Mouse (Mus musculus): ENCODE data around the gene Sap18b. TPM values are rescaled to one million over a fixed set of nuclear protein-coding genes. Genes with fewer than 3 reads are reported as not detected.

The Sap18b gene
- total RNA-seq, 1 experiment = 109 TPM

DNA sequence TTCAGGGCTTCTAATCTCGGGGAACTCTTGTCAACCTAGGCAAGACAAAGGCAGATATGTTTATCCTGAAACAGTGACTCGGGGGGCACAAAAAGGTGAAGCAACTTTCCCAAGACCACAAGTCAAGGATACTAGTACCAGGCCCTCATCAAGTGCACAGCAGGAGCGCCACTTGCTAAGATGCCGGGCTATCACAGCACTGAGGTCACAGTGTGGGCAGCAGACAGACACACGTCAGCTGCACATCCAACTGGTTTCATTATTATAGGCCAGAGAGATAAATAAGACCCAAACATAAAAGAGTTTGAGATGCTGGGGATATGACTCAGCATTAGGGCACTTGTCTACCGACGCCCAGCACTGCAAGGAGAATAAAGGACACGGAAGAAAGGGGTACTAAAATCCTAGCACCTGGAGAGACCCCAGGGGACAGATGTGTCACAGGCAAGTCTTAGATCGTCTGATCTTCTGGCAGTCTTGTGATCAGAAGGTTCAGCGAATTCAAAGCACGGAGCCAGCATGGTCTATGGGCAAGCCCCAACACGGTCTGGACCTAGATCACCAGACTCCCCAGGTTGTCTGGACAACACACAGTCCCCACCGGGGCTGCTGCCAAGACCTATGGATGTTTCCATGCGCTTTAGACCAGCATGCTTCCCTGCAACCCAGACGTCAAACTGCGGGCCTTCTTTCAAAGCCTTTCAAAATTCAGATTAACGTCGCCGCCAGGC is 23.8 kb downstream of the Sap18b start:
- peaks cover 4 to 15% of the 10 kb centered on the region in 2 experiments; a peak in 3 of 4 replicates for H3K4me1 ChIP-seq (ENCODE audit: control insufficient read depth in 2 of 2, insufficient read depth in 2 of 2, low read length in 2 of 2, poor library complexity in 1 of 2)
- in situ Hi-C loops (cut with MboI; ENCODE audit: low sequenced_read_pairs in 2 of 2, unreplicated experiment in 2 of 2) = no loop called here
- H3K27ac ChIP-seq (ENCODE audit: insufficient read depth, low read depth, low read length, poor library complexity, severe bottlenecking) = 0 out of 2 replicates have a peak overlapping the region, but pooled peaks have one; percentile 13
- TF ChIP-seq HCFC1 (IDR thresholded peaks at IDR 0.05; ENCODE audit: borderline replicate concordance, insufficient read depth, low read length) (no peak), MAFK (IDR thresholded peaks at IDR 0.05; ENCODE audit: insufficient read depth, low read depth, low read length) (peak; percentile 35; the same call in 1 of the 2 replicates)
- peak overlapping the region; percentile 50; the same call in 1 of the 2 replicates for H3K9ac ChIP-seq (ENCODE audit: insufficient read depth, low read depth, low read length, poor library complexity, severe bottlenecking)
- no peaks in the 10 kb centered on the region for H3K9me3 ChIP-seq (ENCODE audit: control insufficient read depth, insufficient read depth, low read depth, low read length)
- H3K36me3 ChIP-seq (ENCODE audit: control insufficient read depth, insufficient read depth, low read length, poor library complexity, severe bottlenecking) = peaks cover 12% of the 10 kb centered on the region; the same call in 1 of the 2 replicates
- peak overlapping the region; percentile 8 to 9 for H3K4me3 ChIP-seq (ENCODE audit: insufficient read depth in 1 of 2, low read depth in 1 of 2, low read length in 2 of 2, poor library complexity in 1 of 2, severe bottlenecking in 1 of 2)
- DNase-seq (ENCODE audit: low read depth, low spot score) = no peak

DNA sequence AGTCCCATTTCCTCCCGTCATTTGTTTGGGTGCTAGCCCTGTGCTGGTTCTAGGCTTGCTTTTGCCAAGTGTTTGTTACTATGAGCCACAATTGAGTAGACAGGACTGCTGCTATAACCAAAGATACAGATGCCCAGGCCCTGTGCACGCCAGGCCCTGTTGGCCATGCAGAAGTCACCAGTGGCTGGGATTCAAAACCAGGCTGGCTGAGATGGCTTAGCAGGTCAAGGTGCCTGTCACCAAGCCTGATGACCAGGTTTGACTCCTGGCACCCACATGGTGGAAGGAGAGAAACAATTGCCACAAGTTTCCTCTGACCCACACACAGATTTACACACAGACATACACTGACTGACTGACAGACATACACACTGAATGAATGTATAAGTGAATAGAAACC is 25.2 kb downstream of the Sap18b start:
- TF ChIP-seq HCFC1 (IDR thresholded peaks at IDR 0.05; ENCODE audit: borderline replicate concordance, insufficient read depth, low read length) (no peak), ZNF384 (IDR thresholded peaks at IDR 0.05; ENCODE audit: low read depth, low read length) (no peak), MAFK (IDR thresholded peaks at IDR 0.05; ENCODE audit: insufficient read depth, low read depth, low read length) (no peak)
- Histone ChIP-seq H3K4me1 (ENCODE audit: control insufficient read depth in 2 of 2, insufficient read depth in 2 of 2, low read length in 2 of 2, poor library complexity in 1 of 2) (peaks cover 4 to 15% of the 10 kb centered on the region in 2 experiments; a peak in 3 of 4 replicates), H3K9ac (ENCODE audit: insufficient read depth, low read depth, low read length, poor library complexity, severe bottlenecking) (no peak overlapping the region), H3K36me3 (ENCODE audit: control insufficient read depth, insufficient read depth, low read length, poor library complexity, severe bottlenecking) (peaks cover 8% of the 10 kb centered on the region; the same call in 1 of the 2 replicates), H3K4me3 (ENCODE audit: insufficient read depth in 1 of 2, low read depth in 1 of 2, low read length in 2 of 2, poor library complexity in 1 of 2, severe bottlenecking in 1 of 2) (no peak overlapping the region), H3K9me3 (ENCODE audit: control insufficient read depth, insufficient read depth, low read depth, low read length) (no peaks in the 10 kb centered on the region), H3K27ac (ENCODE audit: insufficient read depth, low read depth, low read length, poor library complexity, severe bottlenecking) (no peak overlapping the region)
- no peak for DNase-seq (ENCODE audit: low read depth, low spot score)
- in situ Hi-C loops (cut with MboI; ENCODE audit: low sequenced_read_pairs in 2 of 2, unreplicated experiment in 2 of 2) = no loop called here

DNA sequence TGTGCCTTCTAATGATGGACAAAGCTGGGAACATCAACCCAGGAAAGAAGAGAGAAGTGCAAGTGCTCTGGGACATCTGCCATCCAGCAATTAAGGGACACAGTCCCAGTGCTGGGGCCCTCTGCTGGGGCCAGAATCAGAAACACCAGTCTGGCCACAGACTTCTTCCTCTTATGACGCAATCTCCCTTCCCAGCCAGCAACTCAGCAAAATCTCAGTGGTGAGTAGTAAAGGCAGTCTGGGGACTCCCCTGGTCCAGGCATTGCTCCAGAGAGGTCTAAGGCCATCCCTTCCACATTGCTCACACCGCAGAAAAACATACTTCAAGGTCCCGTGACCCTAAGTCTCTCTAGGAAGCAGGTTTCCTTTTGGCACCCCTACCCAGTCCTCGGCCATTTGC is 27.1 kb downstream of the Sap18b start:
- Histone ChIP-seq H3K9ac (ENCODE audit: insufficient read depth, low read depth, low read length, poor library complexity, severe bottlenecking) (peak overlapping the region; percentile 82), H3K36me3 (ENCODE audit: control insufficient read depth, insufficient read depth, low read length, poor library complexity, severe bottlenecking) (peaks cover 6% of the 10 kb centered on the region; the same call in 1 of the 2 replicates), H3K4me3 (ENCODE audit: insufficient read depth in 1 of 2, low read depth in 1 of 2, low read length in 2 of 2, poor library complexity in 1 of 2, severe bottlenecking in 1 of 2) (peak overlapping the region; percentile 72 to 74), H3K27ac (ENCODE audit: insufficient read depth, low read depth, low read length, poor library complexity, severe bottlenecking) (peak overlapping the region; percentile 40; the same call in 1 of the 2 replicates), H3K9me3 (ENCODE audit: control insufficient read depth, insufficient read depth, low read depth, low read length) (no peaks in the 10 kb centered on the region), H3K4me1 (ENCODE audit: control insufficient read depth in 2 of 2, insufficient read depth in 2 of 2, low read length in 2 of 2, poor library complexity in 1 of 2) (peaks cover 4 to 7% of the 10 kb centered on the region in 2 experiments; a peak in 3 of 4 replicates)
- DNase-seq (ENCODE audit: low read depth, low spot score) = no peak
- TF ChIP-seq ZNF384 (IDR thresholded peaks at IDR 0.05; ENCODE audit: low read depth, low read length) = no peak
- TF ChIP-seq ZC3H11A (IDR thresholded peaks at IDR 0.05; ENCODE audit: borderline replicate concordance, low read depth, low read length) = no peak
- TF ChIP-seq HCFC1 (IDR thresholded peaks at IDR 0.05; ENCODE audit: borderline replicate concordance, insufficient read depth, low read length) = no peak
- no peak for TF ChIP-seq MAFK (IDR thresholded peaks at IDR 0.05; ENCODE audit: insufficient read depth, low read depth, low read length)
- no peak for TF ChIP-seq CHD2 (IDR thresholded peaks at IDR 0.05; ENCODE audit: low read depth, low read length)
- in situ Hi-C loops (cut with MboI; ENCODE audit: low sequenced_read_pairs in 2 of 2, unreplicated experiment in 2 of 2) = no loop called here

DNA sequence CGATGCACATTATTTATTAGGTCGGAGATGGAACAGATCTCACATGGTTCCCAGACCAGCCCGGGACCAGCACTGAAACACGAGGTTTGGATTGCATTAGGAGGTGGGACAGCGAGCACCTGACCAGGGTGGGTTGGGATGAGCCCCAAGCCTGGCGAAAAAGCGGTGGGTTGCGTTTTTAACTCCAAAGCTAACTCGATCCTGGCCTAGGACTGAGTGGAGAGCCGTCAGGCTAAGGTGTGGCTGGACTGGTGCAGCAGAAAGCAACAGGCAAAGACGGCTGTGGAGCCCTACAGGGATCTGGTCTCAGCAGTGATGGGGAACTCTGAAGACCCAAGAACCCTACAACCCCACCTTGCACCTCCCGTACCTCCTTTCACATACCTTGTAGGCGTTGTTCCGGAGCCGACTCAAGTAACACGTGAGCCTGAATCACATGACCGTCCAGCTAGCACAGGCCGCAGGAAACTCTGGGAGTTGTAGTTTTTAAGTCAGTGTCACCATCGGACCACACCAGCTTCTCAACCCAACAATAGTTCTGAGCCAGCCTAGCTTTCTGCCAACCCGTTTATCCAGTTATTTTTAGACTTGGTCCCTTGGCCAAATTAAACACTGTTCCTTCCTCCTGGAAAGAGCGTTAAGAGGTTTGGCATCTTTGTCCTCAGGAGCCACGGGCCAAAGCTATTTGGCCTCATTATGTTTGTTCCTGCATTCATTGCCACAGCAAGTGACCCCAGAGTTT is 28.1 kb downstream of the Sap18b start, which contains the start of gene Slc38a7:
Gene Slc38a7 (minus strand): TSS at position 438 of the 742 bp plus-strand sequence.
- Histone ChIP-seq H3K4me3 (ENCODE audit: insufficient read depth in 1 of 2, low read depth in 1 of 2, low read length in 2 of 2, poor library complexity in 1 of 2, severe bottlenecking in 1 of 2) (peak within 1 kb of the TSS; percentile 72 to 74), H3K9ac (ENCODE audit: insufficient read depth, low read depth, low read length, poor library complexity, severe bottlenecking) (peak within 1 kb of the TSS; percentile 82), H3K9me3 (ENCODE audit: control insufficient read depth, insufficient read depth, low read depth, low read length) (no peaks in the 10 kb centered on the region), H3K4me1 (ENCODE audit: control insufficient read depth in 2 of 2, insufficient read depth in 2 of 2, low read length in 2 of 2, poor library complexity in 1 of 2) (peaks cover 2 to 7% of the 10 kb centered on the region in 2 experiments; a peak in 2 of 4 replicates), H3K36me3 (ENCODE audit: control insufficient read depth, insufficient read depth, low read length, poor library complexity, severe bottlenecking) (peaks cover 2% of the 10 kb centered on the region; the same call in 1 of the 2 replicates), H3K27ac (ENCODE audit: insufficient read depth, low read depth, low read length, poor library complexity, severe bottlenecking) (peak within 1 kb of the TSS; percentile 72)
- in situ Hi-C loops (cut with MboI; ENCODE audit: low sequenced_read_pairs in 2 of 2, unreplicated experiment in 2 of 2) = no loop called here
- TF ChIP-seq ZNF384 (IDR thresholded peaks at IDR 0.05; ENCODE audit: low read depth, low read length) (no peak), MAFK (IDR thresholded peaks at IDR 0.05; ENCODE audit: insufficient read depth, low read depth, low read length) (no peak), CHD2 (IDR thresholded peaks at IDR 0.05; ENCODE audit: low read depth, low read length) (no peak), HCFC1 (IDR thresholded peaks at IDR 0.05; ENCODE audit: borderline replicate concordance, insufficient read depth, low read length) (peak; percentile 99), ZC3H11A (IDR thresholded peaks at IDR 0.05; ENCODE audit: borderline replicate concordance, low read depth, low read length) (no peak)
- peak; percentile 87 for DNase-seq (ENCODE audit: low read depth, low spot score)

All from ES-E14 (cell line).